Mouse (Mus musculus): Measurements from ENCODE around the gene Ywhaq.

- no peak for TF ChIP-seq GATA1 (IDR thresholded peaks at IDR 0.05; ENCODE audit: low read length)
- TF ChIP-seq TAL1 (IDR thresholded peaks at IDR 0.05; ENCODE audit: low read length), result no peak
These were observed 7.8 kb downstream of the Ywhaq start for GRCm38 (mm10) chr12:21409651-21410050.

All from erythroblast, embryonic 14.5 days (primary cell).